Mouse (Mus musculus): ENCODE data around the gene Col9a3. TPM values are rescaled to one million over a fixed set of nuclear protein-coding genes. Genes with fewer than 3 reads are reported as not detected.
A peak's percentile ranks its signal among the peaks of the same experiment; 100 is the strongest.

The Col9a3 gene
- 6.6 and 9.0 TPM in 2 replicates for polyA plus RNA-seq (2015; fragmentation: Nextera tagmentation; extraction: Ambion mirVana)

DNA sequence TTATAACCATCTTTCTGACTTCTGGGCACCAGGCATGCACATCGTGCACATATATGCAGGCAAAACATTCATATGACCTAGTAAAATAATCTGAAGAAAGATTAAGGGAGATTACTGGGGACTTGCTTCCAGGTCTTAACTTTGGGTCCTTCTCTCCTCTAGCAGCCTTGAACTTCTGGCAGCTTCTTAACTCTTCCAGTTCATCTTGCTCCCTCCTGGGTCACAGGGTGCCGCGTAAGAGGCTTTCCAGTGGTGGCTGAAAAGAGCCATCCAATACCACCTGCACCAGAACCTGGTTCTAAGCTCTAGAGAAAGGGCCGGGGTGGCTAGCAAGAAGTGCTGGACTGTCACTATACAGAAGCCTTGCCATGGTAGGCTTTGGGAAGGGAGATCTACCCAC, at the start of gene Col9a3:
Gene Col9a3 (plus strand): TSS at position 301 of the 400 bp plus-strand sequence.
- Histone ChIP-seq H3K9me3 (replicated peaks; ENCODE audit: control insufficient read depth, low read length) (no peaks in the 10 kb centered on the region), H3K27ac (ENCODE audit: low read length) (no peak within 1 kb of the TSS), H3K4me3 (replicated peaks; ENCODE audit: low read length) (peak within 1 kb of the TSS; percentile 28), H3K36me3 (ENCODE audit: control insufficient read depth, insufficient read depth, low read length) (peaks cover 9% of the 10 kb centered on the region; the same call in 1 of the 2 replicates), H3K27me3 (ENCODE audit: control insufficient read depth, insufficient read depth, low read length) (peaks cover 28% of the 10 kb centered on the region), H3K9ac (ENCODE audit: low read length) (peak within 1 kb of the TSS; percentile 56), H3K4me2 (ENCODE audit: low read depth, low read length) (peak within 1 kb of the TSS; percentile 45), H3K4me1 (ENCODE audit: control insufficient read depth, insufficient read depth, low read length) (peaks cover 3% of the 10 kb centered on the region)
- ATAC-seq (ENCODE audit: insufficient read depth, low FRiP score) = no peak
- WGBS = 46% methylated on average over 4 of the region's 4 CpGs

GRCm38 (mm10) chr2:180552340-180552739, 45.2 kb upstream of the Col9a3 start:
- 66% methylated on average over 3 of the region's 3 CpGs for WGBS
- ATAC-seq (ENCODE audit: insufficient read depth, low FRiP score) = no peak
- peaks cover 8% of the 10 kb centered on the region; the same call in 1 of the 2 replicates for H3K4me1 ChIP-seq (ENCODE audit: control insufficient read depth, insufficient read depth, low read length)

GRCm38 (mm10) chr2:180555219-180555618, 42.4 kb upstream of the Col9a3 start:
- no peaks in the 10 kb centered on the region for H3K4me1 ChIP-seq (ENCODE audit: control insufficient read depth, insufficient read depth, low read length)
- H3K4me3 ChIP-seq (replicated peaks; ENCODE audit: low read length) = no peak overlapping the region
- ATAC-seq (ENCODE audit: insufficient read depth, low FRiP score) = no peak
- peaks cover 4% of the 10 kb centered on the region; the same call in 1 of the 2 replicates for H3K27me3 ChIP-seq (ENCODE audit: control insufficient read depth, insufficient read depth, low read length)
- no peak overlapping the region for H3K4me2 ChIP-seq (ENCODE audit: low read depth, low read length)
- H3K9me3 ChIP-seq (replicated peaks; ENCODE audit: control insufficient read depth, low read length) = no peaks in the 10 kb centered on the region
- no peak overlapping the region for H3K27ac ChIP-seq (ENCODE audit: low read length)
- H3K9ac ChIP-seq (ENCODE audit: low read length) = no peak overlapping the region
- WGBS = 52% methylated on average over 3 of the region's 3 CpGs
- H3K36me3 ChIP-seq (ENCODE audit: control insufficient read depth, insufficient read depth, low read length) = no peaks in the 10 kb centered on the region

More at GRCm38 (mm10) chr2:180552340-180552739, 45.2 kb upstream of the Col9a3 start:
- Histone ChIP-seq H3K4me3 (replicated peaks; ENCODE audit: low read length) (no peak overlapping the region), H3K27me3 (ENCODE audit: control insufficient read depth, insufficient read depth, low read length) (peaks cover 4% of the 10 kb centered on the region; the same call in 1 of the 2 replicates), H3K9me3 (replicated peaks; ENCODE audit: control insufficient read depth, low read length) (no peaks in the 10 kb centered on the region), H3K4me2 (ENCODE audit: low read depth, low read length) (no peak overlapping the region), H3K9ac (ENCODE audit: low read length) (no peak overlapping the region), H3K27ac (ENCODE audit: low read length) (no peak overlapping the region), H3K36me3 (ENCODE audit: control insufficient read depth, insufficient read depth, low read length) (no peaks in the 10 kb centered on the region)

DNA sequence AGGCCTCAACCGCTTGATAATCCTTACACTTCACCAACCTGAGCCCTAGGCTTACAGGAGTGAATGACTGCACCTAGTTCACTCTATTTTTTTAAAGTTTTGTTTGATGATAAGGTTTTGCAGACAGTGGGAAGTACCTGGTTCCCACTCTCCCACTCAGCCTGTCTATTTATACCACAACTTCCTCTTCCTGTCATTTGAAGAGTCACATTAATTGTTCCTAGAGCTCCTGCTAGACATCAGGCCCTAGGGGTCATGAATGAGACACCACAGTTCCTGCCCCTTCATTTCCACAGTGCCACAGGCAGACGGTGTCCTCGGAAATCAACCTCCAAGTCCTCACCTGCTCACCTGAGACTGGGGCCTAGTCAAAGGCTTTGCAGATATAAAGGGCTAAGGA, 41.1 kb upstream of the Col9a3 start:
- ATAC-seq (ENCODE audit: insufficient read depth, low FRiP score) = no peak
- WGBS = 56% methylated on average over 3 of the region's 3 CpGs
- Histone ChIP-seq H3K27me3 (ENCODE audit: control insufficient read depth, insufficient read depth, low read length) (peaks cover 1% of the 10 kb centered on the region; the same call in 1 of the 2 replicates), H3K9ac (ENCODE audit: low read length) (no peak overlapping the region), H3K4me1 (ENCODE audit: control insufficient read depth, insufficient read depth, low read length) (no peaks in the 10 kb centered on the region), H3K9me3 (replicated peaks; ENCODE audit: control insufficient read depth, low read length) (no peaks in the 10 kb centered on the region), H3K27ac (ENCODE audit: low read length) (no peak overlapping the region), H3K36me3 (ENCODE audit: control insufficient read depth, insufficient read depth, low read length) (no peaks in the 10 kb centered on the region), H3K4me3 (replicated peaks; ENCODE audit: low read length) (no peak overlapping the region), H3K4me2 (ENCODE audit: low read depth, low read length) (no peak overlapping the region)

GRCm38 (mm10) chr2:180560245-180560644, 37.3 kb upstream of the Col9a3 start:
- no peak for ATAC-seq (ENCODE audit: insufficient read depth, low FRiP score)
- no peak overlapping the region for H3K27ac ChIP-seq (ENCODE audit: low read length)
- no peaks in the 10 kb centered on the region for H3K36me3 ChIP-seq (ENCODE audit: control insufficient read depth, insufficient read depth, low read length)
- no peak overlapping the region for H3K4me2 ChIP-seq (ENCODE audit: low read depth, low read length)
- no peaks in the 10 kb centered on the region; the same call in 1 of the 2 replicates for H3K27me3 ChIP-seq (ENCODE audit: control insufficient read depth, insufficient read depth, low read length)
- H3K9me3 ChIP-seq (replicated peaks; ENCODE audit: control insufficient read depth, low read length) = no peaks in the 10 kb centered on the region
- 56% methylated on average over 5 of the region's 5 CpGs for WGBS
- H3K4me3 ChIP-seq (replicated peaks; ENCODE audit: low read length) = no peak overlapping the region
- H3K9ac ChIP-seq (ENCODE audit: low read length) = no peak overlapping the region
- H3K4me1 ChIP-seq (ENCODE audit: control insufficient read depth, insufficient read depth, low read length) = no peaks in the 10 kb centered on the region

DNA sequence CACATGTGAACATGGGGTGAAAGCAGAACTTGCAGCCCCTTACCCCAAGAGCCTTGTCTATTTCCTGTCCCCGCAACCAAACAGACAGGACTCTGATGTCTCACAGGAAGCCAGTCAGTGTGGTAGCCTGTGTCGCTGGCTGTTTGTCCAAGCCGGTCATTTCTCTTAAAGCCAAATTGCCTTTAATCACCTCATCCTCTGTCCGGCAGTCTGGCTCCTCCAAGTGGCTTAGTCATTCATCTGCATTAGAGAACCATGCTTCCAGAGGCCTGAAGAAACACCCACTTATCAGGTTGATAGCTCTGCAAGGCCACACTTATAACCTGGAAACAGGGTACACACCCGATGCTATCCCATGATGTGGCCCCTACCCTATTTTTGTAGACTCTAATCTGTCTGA, 35.4 kb upstream of the Col9a3 start:
- no peaks in the 10 kb centered on the region for H3K4me1 ChIP-seq (ENCODE audit: control insufficient read depth, insufficient read depth, low read length)
- no peaks in the 10 kb centered on the region; the same call in 1 of the 2 replicates for H3K27me3 ChIP-seq (ENCODE audit: control insufficient read depth, insufficient read depth, low read length)
- no peak overlapping the region for H3K27ac ChIP-seq (ENCODE audit: low read length)
- no peaks in the 10 kb centered on the region for H3K9me3 ChIP-seq (replicated peaks; ENCODE audit: control insufficient read depth, low read length)
- no peak for ATAC-seq (ENCODE audit: insufficient read depth, low FRiP score)
- H3K36me3 ChIP-seq (ENCODE audit: control insufficient read depth, insufficient read depth, low read length) = no peaks in the 10 kb centered on the region
- H3K4me2 ChIP-seq (ENCODE audit: low read depth, low read length) = no peak overlapping the region
- no peak overlapping the region for H3K4me3 ChIP-seq (replicated peaks; ENCODE audit: low read length)
- 50% methylated on average over 5 of the region's 5 CpGs for WGBS
- H3K9ac ChIP-seq (ENCODE audit: low read length) = no peak overlapping the region

- Histone ChIP-seq H3K4me1 (ENCODE audit: control insufficient read depth, insufficient read depth, low read length) (no peaks in the 10 kb centered on the region), H3K9ac (ENCODE audit: low read length) (no peak overlapping the region), H3K27me3 (ENCODE audit: control insufficient read depth, insufficient read depth, low read length) (no peaks in the 10 kb centered on the region; the same call in 1 of the 2 replicates), H3K36me3 (ENCODE audit: control insufficient read depth, insufficient read depth, low read length) (no peaks in the 10 kb centered on the region), H3K4me2 (ENCODE audit: low read depth, low read length) (no peak overlapping the region), H3K27ac (ENCODE audit: low read length) (no peak overlapping the region), H3K9me3 (replicated peaks; ENCODE audit: control insufficient read depth, low read length) (no peaks in the 10 kb centered on the region), H3K4me3 (replicated peaks; ENCODE audit: low read length) (no peak overlapping the region)
- WGBS = 64% methylated on average over 6 of the region's 6 CpGs
- ATAC-seq (ENCODE audit: insufficient read depth, low FRiP score) = no peak
Measured at GRCm38 (mm10) chr2:180563296-180563695, 34.3 kb upstream of the Col9a3 start.

DNA sequence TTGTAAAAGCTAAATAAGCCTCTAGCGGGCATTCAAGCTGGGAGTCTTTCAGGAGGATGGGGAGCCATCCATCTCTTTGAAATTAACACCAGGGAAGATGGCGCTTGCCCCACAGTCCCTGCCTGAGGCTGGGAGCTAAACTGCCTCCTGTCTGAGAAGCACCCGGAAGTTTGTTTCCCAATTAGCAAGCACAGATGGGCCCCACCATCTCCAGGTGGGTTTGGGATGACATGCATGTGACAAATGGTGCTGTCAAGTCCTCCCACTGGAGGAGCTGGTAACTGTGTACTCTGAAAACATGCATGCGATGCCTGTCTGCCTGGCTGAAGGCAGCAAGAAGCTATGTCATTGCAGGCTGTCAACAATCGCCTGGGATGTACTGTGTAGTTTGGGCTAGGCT, 33.7 kb upstream of the Col9a3 start:
- peaks cover 4% of the 10 kb centered on the region for H3K4me1 ChIP-seq (ENCODE audit: control insufficient read depth, insufficient read depth, low read length)
- no peak overlapping the region for H3K27ac ChIP-seq (ENCODE audit: low read length)
- H3K4me3 ChIP-seq (replicated peaks; ENCODE audit: low read length) = no peak overlapping the region
- ATAC-seq (ENCODE audit: insufficient read depth, low FRiP score) = no peak
- H3K36me3 ChIP-seq (ENCODE audit: control insufficient read depth, insufficient read depth, low read length) = no peaks in the 10 kb centered on the region
- WGBS = 25% methylated on average over 5 of the region's 5 CpGs
- H3K9ac ChIP-seq (ENCODE audit: low read length) = no peak overlapping the region
- H3K27me3 ChIP-seq (ENCODE audit: control insufficient read depth, insufficient read depth, low read length) = no peaks in the 10 kb centered on the region; the same call in 1 of the 2 replicates
- H3K9me3 ChIP-seq (replicated peaks; ENCODE audit: control insufficient read depth, low read length) = no peaks in the 10 kb centered on the region
- no peak overlapping the region for H3K4me2 ChIP-seq (ENCODE audit: low read depth, low read length)

GRCm38 (mm10) chr2:180566240-180566913, 31.2 kb upstream of the Col9a3 start:
- whole genome bisulfite sequencing = 37% methylated on average over 13 of the region's 13 CpGs
- Histone ChIP-seq H3K36me3 (ENCODE audit: control insufficient read depth, insufficient read depth, low read length) (no peaks in the 10 kb centered on the region), H3K27ac (ENCODE audit: low read length) (no peak overlapping the region), H3K27me3 (ENCODE audit: control insufficient read depth, insufficient read depth, low read length) (no peaks in the 10 kb centered on the region; the same call in 1 of the 2 replicates), H3K9ac (ENCODE audit: low read length) (no peak overlapping the region), H3K4me1 (ENCODE audit: control insufficient read depth, insufficient read depth, low read length) (peaks cover 12% of the 10 kb centered on the region), H3K4me3 (replicated peaks; ENCODE audit: low read length) (no peak overlapping the region), H3K9me3 (replicated peaks; ENCODE audit: control insufficient read depth, low read length) (no peaks in the 10 kb centered on the region), H3K4me2 (ENCODE audit: low read depth, low read length) (no peak overlapping the region)
- no peak for ATAC-seq (ENCODE audit: insufficient read depth, low FRiP score)
